Mouse (Mus musculus) liver, embryonic 16.5 days (tissue): ENCODE results near the gene Klhl35. TPM values are rescaled to one million over a fixed set of nuclear protein-coding genes. Genes with fewer than 3 reads are reported as not detected.

ENCODE experiments used
- ATAC-seq: fragments of 200-750 bp; cut with Nextera tagmentation; 2 replicates; pipeline ENCODE4 v1.8.0; 2017; ENCODE audit warnings: low read depth, mild to moderate bottlenecking, moderate number of reproducible peaks, moderate library complexity
- H3K27ac ChIP-seq: fragments of 300-500 bp; sonication (generic); 2 replicates; pipeline ENCODE4 v1.5.1; 2014; ENCODE audit warnings: mild to moderate bottlenecking, low read length
- H3K27me3 ChIP-seq: fragments of 300-500 bp; sonication (generic); 2 replicates; pipeline ENCODE4 v1.6.1; 2014; ENCODE audit warnings: low read depth, low read length, mixed read lengths; ENCODE audit not compliant: control insufficient read depth, insufficient read depth
- H3K36me3 ChIP-seq: fragments of 300-500 bp; sonication (generic); 2 replicates; pipeline ENCODE4 v1.6.1; 2014; ENCODE audit warnings: mild to moderate bottlenecking; ENCODE audit not compliant: control insufficient read depth, insufficient read depth
- H3K4me1 ChIP-seq: fragments of 300-500 bp; sonication (generic); 2 replicates; pipeline ENCODE4 v1.6.1; 2014; ENCODE audit warnings: low read depth, low read length, mixed read lengths; ENCODE audit not compliant: control insufficient read depth
- H3K4me2 ChIP-seq: fragments of 300-500 bp; sonication (generic); 2 replicates; pipeline ENCODE4 v1.6.1; 2014; ENCODE audit warnings: low read depth, low read length, mixed read lengths
- H3K4me3 ChIP-seq: fragments of 300-500 bp; sonication (generic); 2 replicates; pipeline ENCODE4 v1.5.1; 2014; ENCODE audit warnings: low read depth, mild to moderate bottlenecking, low read length
- H3K9ac ChIP-seq: fragments of 300-500 bp; sonication (generic); 2 replicates; pipeline ENCODE4 v1.6.1; 2014; ENCODE audit warnings: low read depth, low read length
- H3K9me3 ChIP-seq: fragments of 300-500 bp; sonication (generic); replicated peaks from 2 replicates; pipeline ENCODE4 v1.6.1; 2016; ENCODE audit warnings: low read length; ENCODE audit not compliant: control insufficient read depth
- WGBS: fragments of 180-500 bp; shearing (Covaris S2); extraction: QIAGEN DNeasy Blood & Tissue Kit; methylation state at CpG from one replicate; pipeline ENCODE4 v1.1.7; 2014; ENCODE audit not compliant: insufficient replicate concordance; 5-methylcytosine and 5-hydroxymethylcytosine counted together
- polyA plus RNA-seq: library from polyadenylated mRNA; unstranded; fragments of >200 nt; fragmentation: Nextera tagmentation; extraction: Ambion mirVana; gene quantifications from 2 replicates; pipeline ENCODE4 v1.2.1, GENCODE M21; 2015

Gene Klhl35
- 0.15 TPM in 1 of 2 replicates, not detected in the other for polyA plus RNA-seq

- ATAC-seq: no peak
- 39% methylated on average over 8 of the region's 8 CpGs for WGBS
- H3K27ac ChIP-seq: no peak within 1 kb of the TSS
- H3K36me3 ChIP-seq: no peaks in the 10 kb centered on the region
- peaks cover 16% of the 10 kb centered on the region for H3K4me1 ChIP-seq
- H3K4me2 ChIP-seq: no peak within 1 kb of the TSS
- peaks cover 41% of the 10 kb centered on the region for H3K27me3 ChIP-seq
- H3K9ac ChIP-seq: no peak within 1 kb of the TSS
- H3K9me3 ChIP-seq: no peaks in the 10 kb centered on the region
- H3K4me3 ChIP-seq: no peak within 1 kb of the TSS
Measured at GRCm38 (mm10) chr7:99465811-99466210, at the start of gene Klhl35. Gene Klhl35 (plus strand): TSS chr7:99466004.

DNA sequence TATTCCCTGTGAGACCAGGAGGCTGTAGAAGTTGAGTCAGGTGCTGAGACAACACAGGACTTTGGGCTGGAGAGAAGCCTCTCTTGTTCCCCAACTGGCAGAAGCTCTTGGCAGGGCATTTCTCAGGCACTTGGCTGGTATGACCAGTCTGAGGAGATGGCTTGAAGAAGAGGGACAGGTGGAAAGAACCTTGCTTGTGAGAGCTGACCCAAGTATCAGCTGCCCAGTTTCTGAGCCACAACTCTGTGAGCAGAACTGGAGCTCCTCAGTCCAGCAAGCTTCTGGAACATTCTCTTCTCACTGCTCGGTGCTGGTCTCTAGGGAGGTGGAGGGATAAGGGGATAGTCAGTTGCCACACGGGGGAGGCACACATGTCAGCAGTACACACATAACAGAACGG lies 46.5 kb upstream of the Klhl35 start:
- Histone ChIP-seq H3K4me2 (no peak overlapping the region), H3K9me3 (no peaks in the 10 kb centered on the region), H3K36me3 (no peaks in the 10 kb centered on the region), H3K4me1 (no peaks in the 10 kb centered on the region), H3K27me3 (no peaks in the 10 kb centered on the region), H3K27ac (no peak overlapping the region), H3K4me3 (no peak overlapping the region), H3K9ac (no peak overlapping the region)
- ATAC-seq: no peak
- WGBS: 48% methylated on average over 3 of the region's 3 CpGs

DNA sequence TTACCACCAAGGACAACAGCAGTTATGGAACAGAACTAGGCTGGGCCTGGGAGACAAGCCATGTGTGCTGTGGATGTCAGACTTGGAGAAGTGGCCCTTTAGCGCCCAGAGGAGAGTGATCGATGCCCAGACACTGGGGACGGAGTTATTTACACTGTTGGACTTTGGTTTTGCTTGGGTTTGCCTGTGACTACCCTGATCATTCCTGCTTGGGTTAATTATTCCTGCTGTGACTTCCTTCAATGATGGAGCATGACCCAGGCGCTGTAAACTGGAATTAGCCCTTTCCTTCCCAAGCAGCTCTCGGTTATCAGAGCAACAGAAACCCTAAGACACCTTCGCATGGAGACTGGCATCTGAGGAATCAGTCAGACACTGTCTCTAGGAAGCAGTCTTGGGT lies 44.8 kb upstream of the Klhl35 start:
- Histone ChIP-seq H3K4me3 (no peak overlapping the region), H3K4me1 (no peaks in the 10 kb centered on the region), H3K27ac (no peak overlapping the region), H3K27me3 (no peaks in the 10 kb centered on the region), H3K4me2 (no peak overlapping the region), H3K9ac (no peak overlapping the region), H3K9me3 (no peaks in the 10 kb centered on the region), H3K36me3 (no peaks in the 10 kb centered on the region)
- ATAC-seq: no peak
- WGBS: 59% methylated on average over 6 of the region's 6 CpGs

DNA sequence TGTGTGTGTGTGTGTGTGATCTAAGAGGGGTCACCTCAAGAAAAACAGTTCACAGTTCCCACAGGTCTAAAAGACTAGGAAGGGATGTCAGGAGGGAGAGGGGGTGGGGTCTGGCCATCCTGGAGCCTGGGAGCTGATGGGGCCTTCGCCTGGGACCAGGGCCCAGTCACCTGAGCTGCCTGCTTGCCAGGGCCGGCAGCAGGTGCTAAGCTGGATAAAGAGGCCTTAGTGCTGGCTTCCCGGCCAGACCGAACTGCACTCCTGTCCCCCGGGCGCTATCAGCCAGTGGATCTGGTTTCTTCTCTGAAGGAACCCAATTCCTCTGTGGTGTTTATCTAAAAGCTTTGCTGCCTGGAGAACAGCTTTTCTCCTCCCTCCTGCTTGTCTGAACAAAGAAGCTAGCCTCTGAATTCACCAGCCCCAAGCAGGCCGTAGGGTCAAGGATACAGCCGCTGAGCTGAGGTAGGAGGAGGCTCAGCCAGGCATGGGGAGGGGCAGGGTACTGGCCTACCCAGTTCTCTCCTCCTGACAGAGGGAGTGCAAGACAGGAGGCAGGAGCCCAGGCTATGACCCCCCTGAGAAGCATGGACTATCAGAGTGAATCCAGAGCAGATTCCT lies 41.2 kb upstream of the Klhl35 start:
- Histone ChIP-seq H3K9me3 (no peaks in the 10 kb centered on the region), H3K36me3 (no peaks in the 10 kb centered on the region), H3K4me1 (no peaks in the 10 kb centered on the region), H3K9ac (no peak overlapping the region), H3K4me3 (no peak overlapping the region), H3K27me3 (no peaks in the 10 kb centered on the region), H3K4me2 (no peak overlapping the region), H3K27ac (no peak overlapping the region)
- 44% methylated on average over 8 of the region's 8 CpGs for WGBS
- no peak for ATAC-seq

DNA sequence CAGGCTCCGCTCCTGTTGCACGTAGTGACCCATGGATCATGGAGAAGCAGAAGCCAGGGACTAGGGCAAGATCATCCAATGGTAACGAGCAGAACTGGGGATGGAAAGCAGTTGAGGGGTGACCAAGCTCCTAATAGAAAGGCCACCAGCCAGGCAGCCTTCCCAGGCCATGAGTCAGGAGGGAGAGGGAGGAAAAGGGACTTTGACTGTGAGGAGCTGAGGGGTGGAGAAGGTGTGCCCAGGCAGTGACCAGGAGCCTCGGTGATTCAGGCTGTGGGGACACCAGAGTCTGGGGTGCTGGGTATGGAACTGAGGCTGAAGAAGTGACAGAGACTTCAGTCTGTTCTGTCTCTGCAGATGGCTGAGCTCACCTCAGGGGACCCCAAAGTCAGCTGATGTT lies 40.1 kb upstream of the Klhl35 start:
- H3K9me3 ChIP-seq: no peaks in the 10 kb centered on the region
- no peaks in the 10 kb centered on the region for H3K4me1 ChIP-seq
- no peak for ATAC-seq
- H3K27ac ChIP-seq: no peak overlapping the region
- 70% methylated on average over 4 of the region's 4 CpGs for WGBS
- H3K4me2 ChIP-seq: no peak overlapping the region
- no peaks in the 10 kb centered on the region for H3K27me3 ChIP-seq
- no peak overlapping the region for H3K4me3 ChIP-seq
- H3K36me3 ChIP-seq: no peaks in the 10 kb centered on the region
- H3K9ac ChIP-seq: no peak overlapping the region

DNA sequence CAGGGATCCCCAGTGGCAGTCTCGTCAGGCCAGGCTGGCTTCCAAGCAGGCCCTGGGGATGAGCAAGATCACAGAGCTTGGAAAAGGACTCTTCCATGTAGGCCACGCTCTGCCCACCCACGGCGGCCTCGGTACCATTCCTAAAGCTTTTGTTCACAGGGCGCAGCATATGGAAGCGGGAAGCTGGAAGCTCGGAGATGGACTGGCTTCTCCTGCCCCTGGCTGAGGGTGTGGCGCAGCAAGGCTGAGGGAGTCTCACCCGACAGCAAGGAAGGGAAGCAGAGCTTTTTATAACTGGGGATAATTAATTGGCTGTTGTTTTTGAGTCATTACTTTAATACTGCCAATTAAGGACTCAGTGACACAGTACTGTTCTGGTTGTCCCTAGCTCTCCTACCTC lies 38.8 kb upstream of the Klhl35 start:
- H3K9me3 ChIP-seq: no peaks in the 10 kb centered on the region
- H3K4me2 ChIP-seq: no peak overlapping the region
- H3K4me3 ChIP-seq: no peak overlapping the region
- no peak for ATAC-seq
- WGBS: 76% methylated on average over 10 of the region's 10 CpGs
- H3K27ac ChIP-seq: no peak overlapping the region
- no peak overlapping the region for H3K9ac ChIP-seq
- no peaks in the 10 kb centered on the region for H3K36me3 ChIP-seq
- no peaks in the 10 kb centered on the region for H3K4me1 ChIP-seq
- no peaks in the 10 kb centered on the region for H3K27me3 ChIP-seq

GRCm38 (mm10) chr7:99427987-99428386 lies 37.8 kb upstream of the Klhl35 start:
- WGBS: 75% methylated on average over 3 of the region's 3 CpGs
- Histone ChIP-seq H3K36me3 (no peaks in the 10 kb centered on the region), H3K4me2 (no peak overlapping the region), H3K27ac (no peak overlapping the region), H3K9me3 (no peaks in the 10 kb centered on the region), H3K4me1 (no peaks in the 10 kb centered on the region; the same call in 1 of the 2 replicates), H3K27me3 (no peaks in the 10 kb centered on the region), H3K9ac (no peak overlapping the region), H3K4me3 (no peak overlapping the region)
- no peak for ATAC-seq

DNA sequence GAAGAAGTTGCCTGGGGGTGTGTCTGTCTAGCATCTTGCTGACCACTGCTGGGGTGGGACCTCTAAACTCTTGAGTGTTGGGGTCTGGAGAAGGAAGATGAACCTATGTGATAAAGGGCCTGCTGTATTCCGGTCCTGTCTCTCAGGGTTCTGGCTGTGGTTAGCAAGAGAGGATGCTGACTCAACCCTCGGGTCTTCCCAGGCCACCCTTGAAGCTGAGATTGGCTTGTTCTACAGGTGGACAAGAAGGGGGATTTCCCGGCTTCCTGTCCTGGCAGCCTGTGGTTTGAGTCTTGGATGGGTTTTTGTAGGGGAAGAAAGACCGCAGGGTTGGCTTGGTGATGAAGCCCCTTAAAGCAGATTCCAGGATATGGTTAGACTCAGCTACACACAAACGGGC lies 37.0 kb upstream of the Klhl35 start:
- no peaks in the 10 kb centered on the region for H3K36me3 ChIP-seq
- H3K4me3 ChIP-seq: no peak overlapping the region
- no peaks in the 10 kb centered on the region for H3K9me3 ChIP-seq
- no peak for ATAC-seq
- no peaks in the 10 kb centered on the region for H3K27me3 ChIP-seq
- WGBS: 25% methylated on average over 5 of the region's 5 CpGs
- H3K9ac ChIP-seq: no peak overlapping the region
- no peak overlapping the region for H3K27ac ChIP-seq
- no peak overlapping the region for H3K4me2 ChIP-seq
- H3K4me1 ChIP-seq: no peaks in the 10 kb centered on the region; the same call in 1 of the 2 replicates

DNA sequence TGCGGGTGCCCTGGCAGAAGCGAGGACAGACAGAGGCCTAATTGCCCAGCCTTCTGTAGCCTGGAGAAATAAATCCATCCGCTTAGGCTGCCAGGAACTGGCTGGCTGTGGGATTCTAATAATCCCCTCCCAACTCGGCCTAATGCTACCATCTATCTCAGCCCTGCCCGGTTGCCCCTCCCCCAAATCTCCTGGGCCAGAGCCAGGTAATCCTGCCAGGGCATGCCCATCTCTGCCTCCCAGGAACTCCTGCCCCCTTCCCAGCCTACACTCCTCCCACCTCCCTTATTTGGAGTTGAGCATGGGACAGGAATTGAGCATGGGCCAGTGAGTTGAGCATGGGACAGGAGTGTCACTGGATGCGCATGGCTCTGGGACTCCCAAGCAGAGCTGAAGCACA lies 36.0 kb upstream of the Klhl35 start:
- Histone ChIP-seq H3K9ac (no peak overlapping the region), H3K4me3 (no peak overlapping the region), H3K4me1 (no peaks in the 10 kb centered on the region; the same call in 1 of the 2 replicates), H3K27ac (no peak overlapping the region), H3K9me3 (no peaks in the 10 kb centered on the region), H3K36me3 (no peaks in the 10 kb centered on the region), H3K27me3 (no peaks in the 10 kb centered on the region), H3K4me2 (no peak overlapping the region)
- 71% methylated on average over 6 of the region's 6 CpGs for WGBS
- no peak for ATAC-seq
